Mouse (Mus musculus) MEL (cell line): Measurements from ENCODE around the gene Rnf181. TPM values are rescaled to one million over a fixed set of nuclear protein-coding genes. Genes with fewer than 3 reads are reported as not detected.

ENCODE experiments used
- DNase-seq: peaks from one replicate; pipeline ENCODE4 v3.0.0; 2011; ENCODE audit warnings: low read depth, low spot score
- H3K27ac ChIP-seq: 2 replicates; pipeline ENCODE4 v1.5.1; 2012; ENCODE audit warnings: low read depth, mild to moderate bottlenecking, control low read depth, low read length, moderate library complexity; ENCODE audit not compliant: control insufficient read depth
- H3K27me3 ChIP-seq, 2 experiments: fragments of 150-350 bp in 1 of 2; sonication (generic) in 1 of 2; 2 replicates each; pipeline ENCODE4 v1.6.1; 2012; ENCODE audit warnings: low read length in 2 of 2, mild to moderate bottlenecking in 2 of 2, improper control_type of control experiment in 1 of 2, moderate library complexity in 1 of 2; ENCODE audit not compliant: insufficient read depth in 2 of 2, control insufficient read depth in 1 of 2
- H3K36me3 ChIP-seq, 2 experiments: 2 replicates each; pipeline ENCODE4 v1.6.1; 2012 to 2014; ENCODE audit warnings: low read length in 2 of 2, improper control_type of control experiment in 1 of 2, inconsistent platforms in 1 of 2, mild to moderate bottlenecking in 1 of 2; ENCODE audit not compliant: insufficient read depth in 2 of 2, control insufficient read depth in 1 of 2
- H3K4me1 ChIP-seq, 2 experiments: fragments of 150-350 bp in 1 of 2; sonication (generic) in 1 of 2; 2 replicates each; pipeline ENCODE4 v1.6.1; 2012; ENCODE audit warnings: low read length in 2 of 2, improper control_type of control experiment in 1 of 2, mild to moderate bottlenecking in 1 of 2; ENCODE audit not compliant: insufficient read depth in 2 of 2, control insufficient read depth in 1 of 2
- H3K4me3 ChIP-seq, 2 experiments: fragments of 150-350 bp in 1 of 2; sonication (generic) in 1 of 2; 2 replicates each; pipeline ENCODE4 v1.5.1; 2012; ENCODE audit warnings: low read depth in 2 of 2, low read length in 2 of 2, mild to moderate bottlenecking in 2 of 2, moderate library complexity in 2 of 2, control low read depth in 1 of 2, improper control_type of control experiment in 1 of 2; ENCODE audit not compliant: control insufficient read depth in 1 of 2, insufficient read depth in 1 of 2
- H3K79me2 ChIP-seq: 2 replicates; pipeline ENCODE4 v1.6.1; 2012; ENCODE audit warnings: mild to moderate bottlenecking, low read length, moderate library complexity; ENCODE audit not compliant: control insufficient read depth, poor library complexity, insufficient read depth
- H3K9ac ChIP-seq: 2 replicates; pipeline ENCODE4 v1.6.1; 2012; ENCODE audit warnings: low read depth, mild to moderate bottlenecking, control low read depth, low read length, moderate library complexity; ENCODE audit not compliant: control insufficient read depth, poor library complexity, severe bottlenecking
- H3K9me3 ChIP-seq: fragments of 150-350 bp; sonication (generic); replicated peaks from 2 replicates; pipeline ENCODE4 v1.6.1; 2012; ENCODE audit warnings: mild to moderate bottlenecking, low read length, improper control_type of control experiment, moderate library complexity; ENCODE audit not compliant: insufficient read depth
- BHLHE40 ChIP-seq: IDR thresholded peaks from 2 replicates; pipeline ENCODE4 v1.6.1; 2012; ENCODE audit warnings: low read depth, mild to moderate bottlenecking, inconsistent platforms, low read length, improper control_type of control experiment, borderline replicate concordance
- CHD1 ChIP-seq: IDR thresholded peaks from 2 replicates; pipeline ENCODE4 v1.6.1; 2012; ENCODE audit warnings: low read depth, mild to moderate bottlenecking, inconsistent platforms, low read length, improper control_type of control experiment
- CHD2 ChIP-seq: IDR thresholded peaks from 2 replicates; pipeline ENCODE4 v1.6.1; 2011; ENCODE audit warnings: low read length, improper control_type of control experiment
- CTCF ChIP-seq, 3 experiments: IDR thresholded peaks in 2 of 3; conservative IDR thresholded peaks in 1 of 3; 2 replicates each; pipeline ENCODE4 v1.5.1; 2011 to 2012; ENCODE audit warnings: low read length in 3 of 3, low read depth in 2 of 3, mild to moderate bottlenecking in 2 of 3, improper control_type of control experiment in 1 of 3, inconsistent platforms in 1 of 3, mixed read lengths in 1 of 3, moderate library complexity in 1 of 3; ENCODE audit not compliant: control insufficient read depth in 1 of 3, insufficient read depth in 1 of 3, poor library complexity in 1 of 3, severe bottlenecking in 1 of 3
- E2F4 ChIP-seq: IDR thresholded peaks from 2 replicates; pipeline ENCODE4 v1.6.1; 2011; ENCODE audit warnings: low read depth, low read length, improper control_type of control experiment, borderline replicate concordance
- ELF1 ChIP-seq: IDR thresholded peaks from 2 replicates; pipeline ENCODE4 v1.6.1; 2014; ENCODE audit warnings: low read depth, mild to moderate bottlenecking, inconsistent platforms, low read length, improper control_type of control experiment, moderate library complexity
- EP300 ChIP-seq, 2 experiments: IDR thresholded peaks; 2 replicates each; pipeline ENCODE4 v1.6.1; 2011; ENCODE audit warnings: improper control_type of control experiment in 2 of 2, low read length in 2 of 2, low read depth in 1 of 2, mild to moderate bottlenecking in 1 of 2
- ETS1 ChIP-seq: IDR thresholded peaks from 2 replicates; pipeline ENCODE4 v1.6.1; 2012; ENCODE audit warnings: low read depth, mild to moderate bottlenecking, inconsistent platforms, low read length, improper control_type of control experiment, moderate library complexity
- GABPA ChIP-seq: IDR thresholded peaks from 2 replicates; pipeline ENCODE4 v1.6.1; 2012; ENCODE audit warnings: low read depth, mild to moderate bottlenecking, inconsistent platforms, low read length, improper control_type of control experiment, moderate library complexity
- GATA1 ChIP-seq: IDR thresholded peaks from 2 replicates; pipeline ENCODE4 v1.6.1; 2011; ENCODE audit warnings: low read depth, low read length, improper control_type of control experiment
- HCFC1 ChIP-seq: IDR thresholded peaks from 2 replicates; pipeline ENCODE4 v1.6.1; 2012; ENCODE audit warnings: low read depth, mild to moderate bottlenecking, inconsistent platforms, low read length, improper control_type of control experiment, moderate library complexity
- JUND ChIP-seq: IDR thresholded peaks from 2 replicates; pipeline ENCODE4 v1.6.1; 2011; ENCODE audit warnings: low read depth, mild to moderate bottlenecking, improper control_type of control experiment, low read length
- KAT2A ChIP-seq: conservative IDR thresholded peaks from 2 replicates; pipeline ENCODE4 v1.6.1; 2012; ENCODE audit warnings: low read depth, low read length, improper control_type of control experiment, inconsistent platforms
- MAFK ChIP-seq: IDR thresholded peaks from 2 replicates; pipeline ENCODE4 v1.6.1; 2011; ENCODE audit warnings: low read depth, mild to moderate bottlenecking, low read length, improper control_type of control experiment, borderline replicate concordance
- MAZ ChIP-seq: IDR thresholded peaks from 2 replicates; pipeline ENCODE4 v1.6.1; 2012; ENCODE audit warnings: low read depth, mild to moderate bottlenecking, inconsistent platforms, low read length, improper control_type of control experiment
- MEF2A ChIP-seq: IDR thresholded peaks from 2 replicates; pipeline ENCODE4 v1.6.1; 2014; ENCODE audit warnings: low read depth, mild to moderate bottlenecking, inconsistent platforms, low read length, improper control_type of control experiment; ENCODE audit not compliant: poor library complexity, insufficient replicate concordance, severe bottlenecking; ENCODE audit errors: extremely low read depth
- MYB ChIP-seq: IDR thresholded peaks from 2 replicates; pipeline ENCODE4 v1.6.1; 2011; ENCODE audit warnings: mild to moderate bottlenecking, low read depth, low read length, improper control_type of control experiment
- MYC ChIP-seq: IDR thresholded peaks from 2 replicates; pipeline ENCODE4 v1.6.1; 2011; ENCODE audit warnings: low read depth, mild to moderate bottlenecking, low read length, improper control_type of control experiment, moderate library complexity
- NELFE ChIP-seq: IDR thresholded peaks from 2 replicates; pipeline ENCODE4 v1.6.1; 2011; ENCODE audit warnings: low read depth, low read length, improper control_type of control experiment
- NRF1 ChIP-seq: IDR thresholded peaks from 2 replicates; pipeline ENCODE4 v1.6.1; 2014; ENCODE audit warnings: low read depth, mild to moderate bottlenecking, inconsistent platforms, low read length, improper control_type of control experiment, moderate library complexity; ENCODE audit not compliant: poor library complexity, insufficient read depth, severe bottlenecking
- POLR2A ChIP-seq, 2 experiments: IDR thresholded peaks; 2 replicates each; pipeline ENCODE4 v1.6.1; 2011 to 2012; ENCODE audit warnings: low read length in 2 of 2, mild to moderate bottlenecking in 2 of 2, control low read depth in 1 of 2, improper control_type of control experiment in 1 of 2, low read depth in 1 of 2, moderate library complexity in 1 of 2; ENCODE audit not compliant: control insufficient read depth in 1 of 2, insufficient read depth in 1 of 2, poor library complexity in 1 of 2
- POLR2AphosphoS2 ChIP-seq: IDR thresholded peaks from 2 replicates; pipeline ENCODE4 v1.6.1; 2011; ENCODE audit warnings: low read length, improper control_type of control experiment
- POLR2AphosphoS5 ChIP-seq: IDR thresholded peaks from 2 replicates; pipeline ENCODE4 v1.6.1; 2012; ENCODE audit warnings: low read depth, borderline replicate concordance, mild to moderate bottlenecking, inconsistent platforms, low read length, moderate library complexity, mixed read lengths
- RCOR1 ChIP-seq: IDR thresholded peaks from 2 replicates; pipeline ENCODE4 v1.6.1; 2012; ENCODE audit warnings: low read depth, mild to moderate bottlenecking, inconsistent platforms, low read length, improper control_type of control experiment
- SIN3A ChIP-seq: IDR thresholded peaks from 2 replicates; pipeline ENCODE4 v1.6.1; 2012; ENCODE audit warnings: low read length, improper control_type of control experiment, inconsistent platforms
- SMC3 ChIP-seq: IDR thresholded peaks from 2 replicates; pipeline ENCODE4 v1.6.1; 2011; ENCODE audit warnings: low read depth, low read length, improper control_type of control experiment
- TAL1 ChIP-seq: IDR thresholded peaks from 2 replicates; pipeline ENCODE4 v1.6.1; 2012; ENCODE audit warnings: mild to moderate bottlenecking, inconsistent platforms, low read length, moderate library complexity, mixed read lengths
- TBP ChIP-seq: IDR thresholded peaks from 2 replicates; pipeline ENCODE4 v1.8.0; 2011; ENCODE audit warnings: low read depth, low read length, improper control_type of control experiment
- TCF12 ChIP-seq: IDR thresholded peaks from 2 replicates; pipeline ENCODE4 v1.6.1; 2014; ENCODE audit warnings: low read depth, mild to moderate bottlenecking, inconsistent platforms, low read length, improper control_type of control experiment, moderate library complexity
- UBTF ChIP-seq: IDR thresholded peaks from 2 replicates; pipeline ENCODE4 v1.6.1; 2012; ENCODE audit warnings: low read depth, mild to moderate bottlenecking, inconsistent platforms, low read length, improper control_type of control experiment, moderate library complexity, borderline replicate concordance; ENCODE audit not compliant: insufficient read depth
- USF1 ChIP-seq: IDR thresholded peaks from 2 replicates; pipeline ENCODE4 v1.6.1; 2014; ENCODE audit warnings: low read depth, mild to moderate bottlenecking, inconsistent platforms, low read length, improper control_type of control experiment, moderate library complexity
- USF2 ChIP-seq, 2 experiments: IDR thresholded peaks; 2 replicates each; pipeline ENCODE4 v1.6.1; 2011 to 2012; ENCODE audit warnings: improper control_type of control experiment in 2 of 2, low read length in 2 of 2, borderline replicate concordance in 1 of 2, inconsistent platforms in 1 of 2, low read depth in 1 of 2, mild to moderate bottlenecking in 1 of 2; ENCODE audit not compliant: insufficient read depth in 1 of 2
- ZC3H11A ChIP-seq: IDR thresholded peaks from 2 replicates; pipeline ENCODE4 v1.6.1; 2012; ENCODE audit warnings: low read depth, mild to moderate bottlenecking, inconsistent platforms, low read length, improper control_type of control experiment
- ZKSCAN1 ChIP-seq: IDR thresholded peaks from 2 replicates; pipeline ENCODE4 v1.6.1; 2012; ENCODE audit warnings: low read depth, mild to moderate bottlenecking, inconsistent platforms, low read length, improper control_type of control experiment, moderate library complexity
- ZMIZ1 ChIP-seq: IDR thresholded peaks from 2 replicates; pipeline ENCODE4 v1.6.1; 2012; ENCODE audit warnings: low read depth, mild to moderate bottlenecking, inconsistent platforms, low read length, improper control_type of control experiment, moderate library complexity
- ZNF384 ChIP-seq: IDR thresholded peaks from 2 replicates; pipeline ENCODE4 v1.6.1; 2012; ENCODE audit warnings: low read depth, mild to moderate bottlenecking, inconsistent platforms, low read length, improper control_type of control experiment
- polyA plus RNA-seq, 2 experiments: library from polyadenylated mRNA; stranded (reverse) in 1 of 2; unstranded in 1 of 2; fragments of >175 nt in 1 of 2; fragments of >200 nt in 1 of 2; gene quantifications; 2 replicates each; pipeline versions ENCODE4 v1.2.1 to v1.2.4; 2012; ENCODE audit warnings: low replicate concordance in 2 of 2, low read depth in 1 of 2; ENCODE audit not compliant: insufficient read length in 2 of 2, insufficient read depth in 1 of 2, missing spikeins in 1 of 2
- total RNA-seq: library from RNA; depleted of rRNA; stranded (reverse); fragments of 300-350 nt; gene quantifications from 2 replicates; pipeline ENCODE4 v1.2.3, GENCODE M21; 2012; rRNA removed

Gene Rnf181
- total RNA-seq = 47.2 and 50.7 TPM in 2 replicates
- 100 to 1,000 TPM; 107 to 268 TPM for polyA plus RNA-seq

DNA sequence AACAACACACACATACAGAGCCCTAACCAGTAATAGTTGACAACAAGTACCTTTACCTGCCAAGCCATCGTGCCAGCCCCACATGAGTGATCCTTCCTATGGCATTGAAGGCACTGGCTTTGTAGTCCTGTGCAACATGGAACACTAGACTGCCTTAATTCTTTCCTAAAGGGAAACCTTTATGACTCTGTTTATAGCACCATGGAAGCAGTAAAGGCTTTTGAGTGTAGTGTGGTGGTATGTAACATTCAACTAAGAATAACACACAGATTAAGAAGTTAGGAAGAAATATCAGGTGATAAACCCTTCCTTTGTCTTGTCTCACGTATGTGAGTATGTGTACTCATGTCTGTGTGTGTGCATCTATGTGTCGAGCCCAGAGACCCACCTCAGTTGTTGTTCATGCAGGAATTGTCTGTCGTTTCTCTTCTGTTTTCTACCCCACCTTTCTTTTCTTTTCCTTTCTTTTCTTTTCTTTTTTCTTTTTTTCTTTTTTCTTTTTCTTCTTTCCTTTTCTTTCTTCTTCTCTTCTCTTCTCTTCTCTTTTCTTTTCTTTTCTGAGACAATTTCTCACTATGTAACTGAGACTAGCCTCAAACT lies at the start of gene Rnf181:
Rnf181 (minus strand) TSS at position 113 of the 600 bp plus-strand sequence.
- H3K9ac ChIP-seq = no peak within 1 kb of the TSS
- H3K79me2 ChIP-seq = peaks cover 2% of the 10 kb centered on the region
- 0 out of 2 replicates have a peak within 1 kb of the TSS, but pooled peaks have one; percentile 15 for H3K27ac ChIP-seq
- DNase-seq = no peak
- H3K27me3 ChIP-seq = no peaks in the 10 kb centered on the region
- peaks cover 1 to 12% of the 10 kb centered on the region in 2 experiments; a peak in 3 of 4 replicates for H3K36me3 ChIP-seq
- H3K9me3 ChIP-seq = no peaks in the 10 kb centered on the region
- no peak within 1 kb of the TSS for H3K4me3 ChIP-seq
- TF ChIP-seq RCOR1 = no peak
- no peak for TF ChIP-seq MEF2A
- peak; percentile 78 for TF ChIP-seq ZMIZ1
- no peak for TF ChIP-seq MAZ
- no peak for TF ChIP-seq TCF12
- TF ChIP-seq SIN3A = no peak
- TF ChIP-seq NELFE = no peak; the same call in 1 of the 2 replicates
- TF ChIP-seq JUND = no peak
- peak in 1 of 2 experiments; percentile 4; a peak in 1 of 4 replicates for TF ChIP-seq POLR2A (IDR thresholded peaks at IDR 0.05; ENCODE audit: control insufficient read depth in 1 of 2, insufficient read depth in 1 of 2, low read depth in 1 of 2, low read length in 2 of 2, poor library complexity in 1 of 2)
- TF ChIP-seq GABPA = no peak
- no peak for TF ChIP-seq MAFK
- no peak for TF ChIP-seq USF2 (IDR thresholded peaks at IDR 0.05; ENCODE audit: borderline replicate concordance in 1 of 2, insufficient read depth in 1 of 2, low read depth in 1 of 2, low read length in 2 of 2)
- TF ChIP-seq GATA1 = no peak
- TF ChIP-seq CHD2 = no peak; the same call in 1 of the 2 replicates
- no peak for TF ChIP-seq CTCF (IDR thresholded peaks at IDR 0.05 in 2 of 3, conservative IDR thresholded peaks at IDR 0.05 in 1 of 3; ENCODE audit: control insufficient read depth in 1 of 3, insufficient read depth in 1 of 3, low read depth in 2 of 3, low read length in 3 of 3, poor library complexity in 1 of 3, severe bottlenecking in 1 of 3)
- TF ChIP-seq ZC3H11A = no peak
- TF ChIP-seq CHD1 = no peak
- no peak for TF ChIP-seq ZNF384
- TF ChIP-seq BHLHE40 = no peak
- 0 out of 2 replicates have a peak, but pooled peaks have one; percentile 14 for TF ChIP-seq SMC3
- TF ChIP-seq TAL1 = no peak
- no peak for TF ChIP-seq UBTF
- TF ChIP-seq EP300 (IDR thresholded peaks at IDR 0.05; ENCODE audit: low read depth in 1 of 2, low read length in 2 of 2) = no peak
- no peak for TF ChIP-seq ETS1
- no peak for TF ChIP-seq E2F4
- no peak; the same call in 1 of the 2 replicates for TF ChIP-seq KAT2A
- TF ChIP-seq ZKSCAN1 = no peak
- peak; percentile 62; the same call in 1 of the 2 replicates for TF ChIP-seq POLR2AphosphoS5
- TF ChIP-seq ELF1 = no peak
- TF ChIP-seq USF1 = no peak
- TF ChIP-seq NRF1 = no peak
- TF ChIP-seq MYB = peak; percentile 26; the same call in 1 of the 2 replicates
- TF ChIP-seq TBP = no peak
- TF ChIP-seq POLR2AphosphoS2 = peak; percentile 95
- no peak for TF ChIP-seq MYC
- TF ChIP-seq HCFC1 = no peak
- TF ChIP-seq, all 39 proteins: peak for 6
- H3K4me1 ChIP-seq = peaks cover 0 to 12% of the 10 kb centered on the region in 2 experiments; a peak in 2 of 4 replicates
